Comparison of ENCODE assay signal across 20 mouse cellular contexts in the genomic region with DNA sequence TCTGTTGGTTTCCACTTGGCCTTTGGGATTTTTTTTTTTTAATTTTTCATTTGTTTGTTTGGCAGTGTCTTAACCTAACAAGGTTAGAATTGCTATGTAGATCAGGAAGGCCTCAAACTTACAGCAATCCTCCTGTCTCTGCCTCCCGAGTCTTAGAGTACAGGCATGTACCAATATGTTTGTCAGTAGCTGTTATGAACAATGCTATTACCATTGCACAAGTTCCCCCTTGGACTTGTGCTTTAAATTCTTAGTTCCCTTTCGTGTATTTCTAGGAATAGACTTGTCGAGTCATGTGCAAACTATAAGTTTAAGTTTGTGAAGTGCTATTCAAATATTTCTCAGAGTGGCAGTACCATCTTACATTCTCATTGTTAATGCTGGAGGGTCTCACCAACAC.
"Had no signal": no experiment of that assay in that cellular context is flagged by ENCODE, and none has a peak within 500 bp of the region (broad histone marks: within the 10 kb centered on the region; RNA-seq: fewer than 3 reads in every experiment).

No protein-coding gene starts in this region.

- H3K27ac ChIP-seq: heart, embryonic 10.5 days; hindbrain, embryonic 13.5 days; hindbrain, embryonic 15.5 days; hindbrain, postnatal 0 days; layer of hippocampus, adult 2 months; limb, embryonic 13.5 days; limb, embryonic 15.5 days; liver, embryonic 12.5 days had no signal

- DNase-seq: gastrocnemius, postnatal 14 days; gastrocnemius, postnatal 36 days; heart, adult 18-20 months; heart, postnatal 10 days; kidney, adult 11 months; kidney, adult 8-10 months; kidney, postnatal 10 days; kidney, postnatal 25 days; kidney, postnatal 4 days; left cerebral cortex, postnatal 4 days had no signal

- H3K4me3 ChIP-seq: heart, embryonic 10.5 days; heart, embryonic 12.5 days; hindbrain, embryonic 13.5 days; hindbrain, embryonic 15.5 days; layer of hippocampus, adult 2 months; limb, embryonic 13.5 days; limb, embryonic 15.5 days; liver, embryonic 12.5 days had no signal

- ATAC-seq: hindbrain, postnatal 0 days; intestine, embryonic 16.5 days; liver, embryonic 12.5 days had no signal
